Mouse (Mus musculus) embryonic facial prominence, embryonic 13.5 days (tissue): ENCODE measurements around the gene Pcsk6. TPM values are rescaled to one million over a fixed set of nuclear protein-coding genes. Genes with fewer than 3 reads are reported as not detected.
"Not testable (repeated sequence)": the region's sequence is repeated elsewhere in the genome, so short reads cannot be mapped to it uniquely, and the experiment has no call there.

Experiments
- ATAC-seq: fragments of 200-750 bp; cut with Nextera tagmentation; 2 replicates; pipeline ENCODE4 v1.8.0; 2017; ENCODE audit warnings: low read depth; ENCODE audit not compliant: insufficient number of reproducible peaks, insufficient read depth, low FRiP score, low TSS enrichment
- H3K27ac ChIP-seq: fragments of 300-500 bp; sonication (generic); 2 replicates; pipeline ENCODE4 v1.5.1; 2015; ENCODE audit warnings: moderate library complexity, mild to moderate bottlenecking, inconsistent platforms
- H3K27me3 ChIP-seq: fragments of 300-500 bp; sonication (generic); 2 replicates; pipeline ENCODE4 v1.6.1; 2015; ENCODE audit warnings: mild to moderate bottlenecking, inconsistent platforms
- H3K36me3 ChIP-seq: fragments of 300-500 bp; sonication (generic); 2 replicates; pipeline ENCODE4 v1.6.1; 2015; ENCODE audit warnings: mild to moderate bottlenecking, inconsistent platforms
- H3K4me1 ChIP-seq: fragments of 300-500 bp; sonication (generic); 2 replicates; pipeline ENCODE4 v1.6.1; 2015; ENCODE audit warnings: inconsistent platforms
- H3K4me2 ChIP-seq: fragments of 300-500 bp; sonication (generic); 2 replicates; pipeline ENCODE4 v1.6.1; 2015; ENCODE audit warnings: moderate library complexity, mild to moderate bottlenecking, inconsistent platforms
- H3K4me3 ChIP-seq: fragments of 300-500 bp; sonication (generic); 2 replicates; pipeline ENCODE4 v1.5.1; 2015; ENCODE audit warnings: mild to moderate bottlenecking, inconsistent platforms
- H3K9ac ChIP-seq: fragments of 300-500 bp; sonication (generic); 2 replicates; pipeline ENCODE4 v1.6.1; 2015; ENCODE audit warnings: mild to moderate bottlenecking, inconsistent platforms
- H3K9me3 ChIP-seq: fragments of 300-500 bp; sonication (generic); 2 replicates; pipeline ENCODE4 v1.6.1; 2016; ENCODE audit warnings: inconsistent platforms
- WGBS: fragments of 180-500 bp; shearing (Covaris S2); methylation state at CpG from one replicate; pipeline ENCODE4 v1.1.7; 2015; ENCODE audit warnings: mixed read lengths; 5-methylcytosine and 5-hydroxymethylcytosine counted together
- polyA plus RNA-seq: library from polyadenylated mRNA; unstranded; fragments of >200 nt; fragmentation: Nextera tagmentation; extraction: Ambion mirVana; gene quantifications from 2 replicates; pipeline ENCODE4 v1.2.1, GENCODE M21; 2015

Gene Pcsk6
- polyA plus RNA-seq = 6.2 and 7.4 TPM in 2 replicates

GRCm38 (mm10) chr7:65861591-65862472, at the start of gene Pcsk6:
TSS of gene Pcsk6 (plus strand) at chr7:65861734.
- H3K4me1 ChIP-seq = peaks cover 22% of the 10 kb centered on the region
- under 1% methylated on average over 60 of the region's 111 CpGs for WGBS

GRCm38 (mm10) chr7:65813611-65814212, 47.8 kb upstream of the Pcsk6 start:
- Histone ChIP-seq H3K36me3 (no peaks in the 10 kb centered on the region), H3K4me3 (no peak overlapping the region), H3K27ac (no peak overlapping the region), H3K4me2 (no peak overlapping the region), H3K27me3 (no peaks in the 10 kb centered on the region), H3K4me1 (no peaks in the 10 kb centered on the region), H3K9ac (no peak overlapping the region), H3K9me3 (peaks cover 3% of the 10 kb centered on the region; the same call in 1 of the 2 replicates)
- WGBS = 85% methylated on average over 8 of the region's 8 CpGs
- ATAC-seq = 0 out of 2 replicates have a peak, but pooled peaks have one; percentile 37

More at GRCm38 (mm10) chr7:65861591-65862472, at the start of gene Pcsk6:
- peak within 1 kb of the TSS; percentile 96 for H3K4me2 ChIP-seq
- H3K9me3 ChIP-seq = no peaks in the 10 kb centered on the region
- peak; percentile 22 for ATAC-seq
- H3K9ac ChIP-seq = peak within 1 kb of the TSS; percentile 75
- peak within 1 kb of the TSS; percentile 67 for H3K4me3 ChIP-seq
- no peak within 1 kb of the TSS for H3K27ac ChIP-seq
- H3K36me3 ChIP-seq = no peaks in the 10 kb centered on the region
- H3K27me3 ChIP-seq = peaks cover 66% of the 10 kb centered on the region

GRCm38 (mm10) chr7:65817564-65817963, 44.0 kb upstream of the Pcsk6 start:
- Histone ChIP-seq H3K36me3 (no peaks in the 10 kb centered on the region), H3K4me3 (no peak overlapping the region), H3K27me3 (no peaks in the 10 kb centered on the region), H3K4me1 (0 out of 2 replicates have a peak, but pooled peaks cover 2% of the 10 kb centered on the region), H3K9ac (no peak overlapping the region), H3K4me2 (no peak overlapping the region), H3K27ac (no peak overlapping the region), H3K9me3 (peaks cover 3% of the 10 kb centered on the region; the same call in 1 of the 2 replicates)
- WGBS = 95% methylated on average over 8 of the region's 8 CpGs
- ATAC-seq = no peak

GRCm38 (mm10) chr7:65820391-65820790, 41.1 kb upstream of the Pcsk6 start:
- 42% methylated on average over 8 of the region's 8 CpGs for WGBS
- Histone ChIP-seq H3K27ac (no peak overlapping the region), H3K4me1 (0 out of 2 replicates have a peak, but pooled peaks cover 2% of the 10 kb centered on the region)

GRCm38 (mm10) chr7:65821901-65822300, 39.6 kb upstream of the Pcsk6 start:
- not testable (repeated sequence) for H3K4me3 ChIP-seq, H3K36me3 ChIP-seq, H3K27me3 ChIP-seq, H3K4me1 ChIP-seq, H3K9ac ChIP-seq, H3K27ac ChIP-seq, ATAC-seq, H3K9me3 ChIP-seq, H3K4me2 ChIP-seq
- WGBS = 67% methylated on average over 4 of the region's 4 CpGs

More at GRCm38 (mm10) chr7:65820391-65820790, 41.1 kb upstream of the Pcsk6 start:
- no peaks in the 10 kb centered on the region for H3K27me3 ChIP-seq
- H3K4me2 ChIP-seq = no peak overlapping the region
- no peak overlapping the region for H3K4me3 ChIP-seq
- peaks cover 3% of the 10 kb centered on the region; the same call in 1 of the 2 replicates for H3K9me3 ChIP-seq
- H3K9ac ChIP-seq = no peak overlapping the region
- ATAC-seq = no peak
- no peaks in the 10 kb centered on the region for H3K36me3 ChIP-seq

- no peaks in the 10 kb centered on the region for H3K27me3 ChIP-seq
- H3K27ac ChIP-seq = no peak overlapping the region
- no peaks in the 10 kb centered on the region for H3K9me3 ChIP-seq
- no peaks in the 10 kb centered on the region for H3K36me3 ChIP-seq
- no peak overlapping the region for H3K9ac ChIP-seq
- ATAC-seq = no peak
- no peak overlapping the region for H3K4me2 ChIP-seq
- 49% methylated on average over 2 of the region's 2 CpGs for WGBS
- 0 out of 2 replicates have a peak, but pooled peaks cover 2% of the 10 kb centered on the region for H3K4me1 ChIP-seq
- H3K4me3 ChIP-seq = no peak overlapping the region
These were observed 38.9 kb upstream of the Pcsk6 start for GRCm38 (mm10) chr7:65822506-65823119.

- WGBS = 88% methylated on average over 3 of the region's 3 CpGs
- Histone ChIP-seq H3K4me1 (no peaks in the 10 kb centered on the region), H3K4me3 (no peak overlapping the region), H3K27ac (no peak overlapping the region), H3K36me3 (no peaks in the 10 kb centered on the region), H3K9ac (no peak overlapping the region), H3K9me3 (peaks cover 9% of the 10 kb centered on the region; the same call in 1 of the 2 replicates), H3K4me2 (no peak overlapping the region), H3K27me3 (no peaks in the 10 kb centered on the region)
- no peak for ATAC-seq
These were observed 21.8 kb upstream of the Pcsk6 start for GRCm38 (mm10) chr7:65839756-65840155.

GRCm38 (mm10) chr7:65843210-65843609, 18.3 kb upstream of the Pcsk6 start:
- H3K4me3 ChIP-seq = no peak overlapping the region
- H3K4me2 ChIP-seq = no peak overlapping the region
- no peak overlapping the region for H3K27ac ChIP-seq
- 51% methylated on average over 2 of the region's 2 CpGs for WGBS
- H3K9ac ChIP-seq = no peak overlapping the region
- H3K9me3 ChIP-seq = peaks cover 9% of the 10 kb centered on the region; the same call in 1 of the 2 replicates
- H3K4me1 ChIP-seq = 0 out of 2 replicates have a peak, but pooled peaks cover 2% of the 10 kb centered on the region
- H3K36me3 ChIP-seq = no peaks in the 10 kb centered on the region
- H3K27me3 ChIP-seq = 0 out of 2 replicates have a peak, but pooled peaks cover 5% of the 10 kb centered on the region
- no peak for ATAC-seq

GRCm38 (mm10) chr7:65860981-65861380, 553 bp upstream of the Pcsk6 start:
- ATAC-seq = no peak
- H3K27ac ChIP-seq = no peak overlapping the region
- no peaks in the 10 kb centered on the region for H3K9me3 ChIP-seq
- H3K4me1 ChIP-seq = peaks cover 22% of the 10 kb centered on the region
- no peak overlapping the region for H3K9ac ChIP-seq
- H3K27me3 ChIP-seq = peaks cover 75% of the 10 kb centered on the region
- 55% methylated on average over 7 of the region's 7 CpGs for WGBS
- H3K36me3 ChIP-seq = no peaks in the 10 kb centered on the region
- H3K4me3 ChIP-seq = no peak overlapping the region
- no peak overlapping the region; the same call in 1 of the 2 replicates for H3K4me2 ChIP-seq

- Histone ChIP-seq H3K4me3 (peak overlapping the region; percentile 67), H3K27me3 (peaks cover 66% of the 10 kb centered on the region), H3K9ac (peak overlapping the region; percentile 75), H3K9me3 (no peaks in the 10 kb centered on the region), H3K36me3 (no peaks in the 10 kb centered on the region), H3K4me1 (peaks cover 22% of the 10 kb centered on the region), H3K27ac (no peak overlapping the region), H3K4me2 (peak overlapping the region; percentile 96)
- WGBS = 2% methylated on average over 61 of the region's 61 CpGs
- no peak for ATAC-seq
These were observed 1.1 kb downstream of the Pcsk6 start for GRCm38 (mm10) chr7:65862473-65863176.

- H3K9me3 ChIP-seq = no peaks in the 10 kb centered on the region
- H3K9ac ChIP-seq = no peak overlapping the region
- no peak overlapping the region for H3K4me3 ChIP-seq
- WGBS = 85% methylated on average over 16 of the region's 16 CpGs
- H3K4me1 ChIP-seq = peaks cover 3% of the 10 kb centered on the region
- no peaks in the 10 kb centered on the region for H3K36me3 ChIP-seq
- ATAC-seq = no peak
- peaks cover 22% of the 10 kb centered on the region for H3K27me3 ChIP-seq
- no peak overlapping the region for H3K4me2 ChIP-seq
- H3K27ac ChIP-seq = no peak overlapping the region
These were observed 7.6 kb downstream of the Pcsk6 start for GRCm38 (mm10) chr7:65869173-65869572.
